Mouse (Mus musculus) heart, postnatal 10 days (tissue): Measurements from ENCODE around the gene Pate2. TPM values are rescaled to one million over a fixed set of nuclear protein-coding genes. Genes with fewer than 3 reads are reported as not detected.
A peak's percentile ranks its signal among the peaks of the same experiment; 100 is the strongest.
"Not testable (repeated sequence)": the region's sequence is repeated elsewhere in the genome, so short reads cannot be mapped to it uniquely, and the experiment has no call there.

ENCODE experiments used
- DNase-seq, 2 experiments: peaks; one replicate each; pipeline ENCODE4 v3.0.0; 2021
- intact Hi-C: fragments of 180-260 bp; cut with DNase I; formaldehyde crosslinking; loops from one replicate; pipeline ENCODE4 v1.15.1; 2025
- total RNA-seq, 2 experiments: library from RNA; stranded (reverse); gene quantifications; 2 replicates each; pipeline ENCODE4 v1.2.3; 2021

Pate2 gene
- total RNA-seq, 2 experiments from 2014 or later = 0.25 TPM; not detected in 1

DNA sequence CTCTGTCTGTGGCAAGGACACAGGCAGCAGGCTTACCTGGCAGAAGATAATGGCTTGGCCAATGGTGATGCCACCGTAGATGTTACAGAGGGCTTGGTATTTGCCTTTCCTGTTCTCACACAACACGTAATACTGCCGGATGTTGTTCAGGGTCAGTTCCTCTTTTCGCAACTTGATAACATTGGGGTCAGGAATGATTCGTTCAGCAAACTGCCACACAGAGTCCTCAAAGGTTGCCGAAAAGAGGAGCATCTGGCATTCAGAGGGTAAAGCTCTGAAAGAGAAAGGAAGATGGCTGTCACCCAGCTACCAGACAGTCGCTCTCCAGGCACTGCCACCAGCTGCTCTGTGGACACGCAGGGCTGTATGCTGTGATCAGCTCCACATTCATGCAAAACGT lies 23.3 kb upstream of the Pate2 start:
- intact Hi-C loops = loop anchor here (10.0 kb wide), 1 partner anchor 522 kb away; no protein-coding TSS in a partner anchor
- DNase-seq = no peak

- intact Hi-C loops = loop anchor here (10.0 kb wide), 1 partner anchor 524 kb away; no protein-coding TSS in a partner anchor
- no peak for DNase-seq
Measured at GRCm38 (mm10) chr9:35548455-35548854, 21.6 kb upstream of the Pate2 start.

- intact Hi-C loops = no loop called here
- DNase-seq = no peak
Measured at GRCm38 (mm10) chr9:35556494-35557102, 13.5 kb upstream of the Pate2 start.

DNA sequence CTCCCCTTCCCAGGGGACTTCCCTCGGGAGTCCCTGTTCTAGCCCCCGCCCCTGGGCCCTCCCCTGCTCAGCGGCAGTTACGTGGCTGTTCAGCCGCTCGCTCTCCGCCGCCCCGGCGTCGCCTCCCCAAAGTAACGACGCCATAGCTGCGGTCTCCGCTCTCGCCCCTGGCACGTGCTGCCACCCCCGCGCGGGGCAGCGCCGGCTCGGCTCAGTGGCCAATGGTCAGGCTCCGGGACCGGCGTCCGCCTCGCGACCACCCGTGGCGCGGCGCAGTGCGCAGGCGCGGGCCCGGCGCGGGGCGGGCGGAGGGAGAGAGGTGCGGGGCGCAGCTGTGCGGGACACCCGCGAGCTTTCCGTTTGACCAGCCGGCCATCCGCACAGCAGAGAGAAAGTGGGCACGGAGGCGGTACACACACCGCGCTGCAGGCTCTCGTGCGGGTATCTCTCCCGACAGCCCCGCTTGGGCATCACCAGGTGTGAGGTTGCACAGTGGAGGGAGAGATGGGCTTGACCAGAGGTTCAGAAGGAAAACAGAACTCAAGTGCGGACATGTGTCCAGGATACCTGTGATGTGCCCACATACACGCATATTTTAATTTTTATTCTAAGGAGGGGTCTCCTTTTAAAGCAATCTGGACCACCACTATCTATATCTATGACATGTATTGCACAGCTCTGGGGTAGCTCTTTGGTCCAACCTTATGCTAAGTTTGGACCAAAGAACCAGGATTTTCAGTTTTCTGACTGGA lies 11.7 kb upstream of the Pate2 start, which contains the start of the genes Ddx25 and Pus3:
TSS of gene Ddx25 (minus strand) at position 272 of the 752 bp plus-strand sequence.
TSS of gene Pus3 (plus strand) at position 339 of the 752 bp plus-strand sequence.
- no peak for DNase-seq
- intact Hi-C loops = no loop called here

GRCm38 (mm10) chr9:35559009-35559890 lies 10.8 kb upstream of the Pate2 start:
- intact Hi-C loops = no loop called here
- DNase-seq = peak; percentile 81 to 83

- intact Hi-C loops = no loop called here
- no peak for DNase-seq
Measured at GRCm38 (mm10) chr9:35561076-35561475, 9.0 kb upstream of the Pate2 start.

- DNase-seq = no peak
- intact Hi-C loops = no loop called here
Measured at GRCm38 (mm10) chr9:35561583-35561982, 8.5 kb upstream of the Pate2 start.

DNA sequence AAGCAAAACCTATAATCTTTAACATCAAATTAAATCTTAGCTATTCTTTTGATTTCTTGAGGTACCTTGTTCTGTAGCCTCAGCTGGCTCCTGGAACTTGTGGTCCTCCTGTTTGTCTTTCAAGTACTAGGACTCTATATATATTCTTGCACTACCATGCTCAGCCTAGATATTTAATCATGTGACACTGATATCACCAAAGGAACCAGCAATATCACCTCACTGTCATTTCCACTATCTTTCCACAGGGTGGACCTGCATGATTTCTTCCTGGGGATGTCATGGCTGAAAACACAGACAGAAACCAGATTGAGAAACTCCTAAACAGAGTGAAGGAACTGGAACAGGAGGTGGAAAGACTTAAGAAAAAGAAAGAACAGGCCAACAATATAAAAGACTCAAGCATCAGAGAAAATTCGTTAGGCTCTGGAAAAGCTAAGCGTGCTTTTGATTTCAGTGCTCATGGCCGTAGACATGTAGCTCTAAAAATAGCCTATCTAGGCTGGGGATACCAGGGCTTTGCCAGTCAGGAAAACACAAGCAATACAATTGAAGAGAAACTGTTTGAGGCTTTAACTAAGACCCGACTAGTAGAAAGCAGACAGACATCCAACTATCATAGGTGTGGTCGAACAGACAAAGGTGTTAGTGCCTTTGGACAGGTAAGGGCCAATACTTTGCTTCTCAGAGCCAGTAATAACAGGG lies 5.4 kb upstream of the Pate2 start:
- intact Hi-C loops = no loop called here
- no peak for DNase-seq

- intact Hi-C loops = no loop called here
- DNase-seq = no peak
Measured at GRCm38 (mm10) chr9:35567995-35568394, 2.1 kb upstream of the Pate2 start.

- no peak for DNase-seq
- intact Hi-C loops = no loop called here
Measured at GRCm38 (mm10) chr9:35570663-35571062, 579 bp downstream of the Pate2 start.

GRCm38 (mm10) chr9:35574416-35574815 lies 4.3 kb downstream of the Pate2 start:
- no peak for DNase-seq
- intact Hi-C loops = no loop called here

DNA sequence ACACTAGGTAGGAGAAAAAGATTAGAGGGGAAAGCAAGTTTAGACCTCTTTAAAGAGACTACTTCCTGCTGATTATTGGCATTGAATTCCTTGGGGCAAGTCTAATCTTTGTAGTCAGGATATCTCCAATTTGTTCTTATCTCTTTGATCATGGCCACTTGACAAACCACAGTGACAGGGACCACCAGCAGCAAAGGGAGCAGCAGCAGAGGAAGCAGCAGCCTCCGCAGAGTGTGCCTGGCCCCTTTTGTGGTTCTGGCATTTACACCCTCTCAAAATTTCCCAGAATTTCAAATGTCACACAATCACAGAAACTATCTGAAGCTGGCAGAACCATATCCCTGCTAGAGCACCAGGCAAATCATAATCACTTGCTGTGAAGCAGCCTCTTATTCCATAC lies 17.6 kb downstream of the Pate2 start:
- DNase-seq = no peak

GRCm38 (mm10) chr9:35592903-35593302 lies 22.8 kb downstream of the Pate2 start:
- intact Hi-C loops = loop anchor here (2.0 to 10.0 kb wide), 3 partner anchors 114 to 1096 kb away; partner anchors contain the start of gene Gm7257
- DNase-seq = peak; percentile 21 to 41

More for the DNA sequence above, 17.6 kb downstream of the Pate2 start:
- intact Hi-C loops = no loop called here

- no peak for DNase-seq
- intact Hi-C loops = no loop called here
Measured at GRCm38 (mm10) chr9:35607647-35608405, 37.7 kb downstream of the Pate2 start.

- intact Hi-C loops = no loop called here
Measured at GRCm38 (mm10) chr9:35611841-35612240, 41.8 kb downstream of the Pate2 start, which contains the start of gene Pate4. Gene Pate4 (minus strand): TSS chr9:35611941.

DNA sequence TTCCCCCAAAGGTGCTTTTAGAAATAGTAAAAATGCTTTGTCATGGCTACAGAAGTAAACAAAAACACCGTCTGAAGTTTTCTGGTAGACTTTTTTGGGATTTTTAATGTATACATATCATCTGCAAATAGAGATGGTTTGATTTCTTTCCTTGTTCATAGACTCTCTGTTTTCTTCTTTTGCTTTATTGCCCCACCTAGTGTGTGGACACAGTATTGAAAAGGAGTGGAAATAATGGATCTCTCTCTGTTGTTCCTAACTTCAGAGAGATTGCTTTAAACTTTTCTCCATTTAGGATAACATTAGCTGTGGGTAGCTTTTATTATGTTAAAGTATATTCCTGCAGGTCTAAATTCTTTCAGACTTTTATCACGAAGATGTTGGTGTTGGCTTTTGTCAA lies 43.9 kb downstream of the Pate2 start:
- intact Hi-C loops = no loop called here
- DNase-seq = no peak

More at GRCm38 (mm10) chr9:35611841-35612240, 41.8 kb downstream of the Pate2 start, which contains the start of gene Pate4:
- no peak for DNase-seq

GRCm38 (mm10) chr9:35616784-35617183 lies 46.7 kb downstream of the Pate2 start:
- DNase-seq, intact Hi-C loops: not testable (repeated sequence)

DNA sequence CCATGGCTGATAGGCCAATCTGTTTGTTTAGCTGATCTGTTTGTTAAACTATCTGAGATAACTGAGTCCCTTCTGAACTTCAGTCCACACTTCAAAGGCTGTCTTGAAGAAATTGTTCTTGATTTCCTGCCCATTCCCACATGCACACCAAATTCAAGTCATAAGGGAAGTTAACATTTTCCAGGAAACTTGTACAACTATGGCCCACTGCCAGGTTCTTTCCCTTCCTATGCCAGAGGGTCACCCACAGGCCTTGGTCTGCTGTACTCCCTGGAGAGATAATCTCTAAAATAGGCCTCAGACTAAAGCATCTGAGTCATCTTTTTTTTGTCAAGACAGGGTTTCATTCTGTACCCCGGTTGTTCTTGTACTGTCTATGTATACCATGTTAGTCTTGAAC lies 62.9 kb downstream of the Pate2 start:
- intact Hi-C loops = no loop called here
- peak in 1 of 2 experiments; percentile 2 for DNase-seq

DNA sequence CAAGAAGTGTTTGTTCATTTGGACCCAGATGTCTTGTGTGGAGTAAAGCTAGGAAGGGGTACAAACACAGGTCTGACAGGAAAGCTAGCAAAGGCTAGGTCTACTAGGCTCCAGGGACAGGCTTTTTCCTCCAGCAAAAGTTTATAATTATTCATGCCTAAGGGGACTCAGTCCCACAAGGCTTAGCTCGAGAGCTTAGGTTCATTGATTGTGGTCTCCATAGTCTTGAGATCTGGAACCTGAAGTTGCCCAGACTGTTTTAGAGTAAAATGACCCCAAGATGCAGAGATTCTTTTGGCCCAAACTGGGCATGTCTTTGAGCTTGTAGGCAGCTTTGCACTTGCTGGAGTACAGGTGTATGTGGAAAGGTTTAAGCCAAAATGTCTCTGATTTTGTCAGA lies 78.0 kb downstream of the Pate2 start, which contains the start of gene Pate3:
TSS of gene Pate3 (minus strand) at position 101 of the 400 bp plus-strand sequence.
- no peak for DNase-seq
- intact Hi-C loops = no loop called here
